Mouse (Mus musculus) effector memory CD4-positive, alpha-beta T cell, adult 7 months (primary cell): ENCODE data around the gene Rnaseh2a. TPM values are rescaled to one million over a fixed set of nuclear protein-coding genes. Genes with fewer than 3 reads are reported as not detected.

Experiments used
- polyA plus RNA-seq: library from polyadenylated mRNA; unstranded; fragments of 100-300 nt; shearing (Covaris generic); gene quantifications from one replicate; pipeline ENCODE4 v1.2.1, GENCODE M21; 2017

The Rnaseh2a gene
- polyA plus RNA-seq, result 47.0 TPM

GRCm38 (mm10) chr8:84969241-84970134 lies at the start of gene Rnaseh2a, which contains the start of the genes Gm49661 and Prdx2:
Gene Rnaseh2a (minus strand): TSS chr8:84969767.
Gene Gm49661 (minus strand): TSS chr8:84969433.
Gene Prdx2 (plus strand): TSS chr8:84969587.

GRCm38 (mm10) chr8:85014431-85014830 lies 44.9 kb upstream of the Rnaseh2a start, which contains the start of gene Best2:
Gene Best2 (minus strand): TSS chr8:85014531.

DNA sequence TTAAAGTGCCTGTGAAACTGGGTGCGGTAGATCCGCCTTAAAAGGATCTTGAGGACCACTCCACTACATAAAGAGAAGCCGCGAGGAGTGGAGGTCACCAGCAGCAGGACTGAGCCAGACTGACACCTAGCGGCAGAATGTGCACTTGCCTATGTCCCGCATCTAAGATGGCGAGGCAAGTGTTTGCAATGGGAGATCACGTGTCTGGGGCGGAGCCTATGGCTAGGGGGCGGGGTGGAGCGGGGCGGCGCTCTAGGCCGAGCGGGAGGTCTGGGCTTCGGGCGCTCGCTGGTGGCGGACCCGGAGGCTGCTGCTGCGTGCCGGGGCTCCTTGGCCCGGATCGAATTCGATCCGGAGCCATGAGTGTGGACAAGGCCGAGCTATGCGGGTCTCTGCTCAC lies 20.8 kb upstream of the Rnaseh2a start, which contains the start of gene Hook2:
TSS of gene Hook2 (plus strand) at position 255 of the 400 bp plus-strand sequence.

GRCm38 (mm10) chr8:84978248-84978940 lies 8.8 kb upstream of the Rnaseh2a start, which contains the start of gene Junb:
Gene Junb (minus strand): TSS chr8:84978718.

GRCm38 (mm10) chr8:84946528-84947240 lies 22.9 kb downstream of the Rnaseh2a start, which contains the start of gene Rtbdn:
Gene Rtbdn (plus strand): TSS chr8:84946991.

DNA sequence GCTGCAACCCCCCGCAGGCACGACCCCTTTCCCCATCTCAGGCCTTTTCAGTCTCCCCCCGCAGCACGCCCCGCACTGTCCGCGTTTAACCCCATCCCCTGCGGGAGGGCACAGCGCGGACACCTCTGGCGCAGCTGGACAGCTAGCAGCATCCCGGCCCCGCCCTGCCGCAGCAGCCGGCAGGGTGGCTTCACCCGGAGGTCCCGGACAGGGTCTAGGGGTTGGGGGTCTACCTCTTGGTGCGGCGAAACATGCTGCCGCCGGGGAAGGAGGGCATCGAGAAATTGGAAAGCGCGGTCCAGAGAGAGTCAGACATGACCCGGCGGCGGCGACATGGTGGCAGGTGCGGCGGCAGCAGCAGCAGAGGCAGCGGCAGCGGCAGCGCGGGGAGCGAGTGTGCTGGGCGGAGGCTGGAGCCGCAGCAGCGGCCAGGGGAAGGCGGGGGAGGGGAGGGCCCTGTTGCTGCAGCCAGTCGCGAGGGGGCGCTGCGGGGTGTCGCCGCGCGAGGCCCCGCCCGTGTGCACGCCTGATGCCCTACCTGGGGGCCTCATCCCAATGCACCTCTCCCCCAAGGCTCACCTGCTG lies 32.5 kb downstream of the Rnaseh2a start, which contains the start of gene Mast1:
TSS of gene Mast1 (minus strand) at position 398 of the 585 bp plus-strand sequence.

DNA sequence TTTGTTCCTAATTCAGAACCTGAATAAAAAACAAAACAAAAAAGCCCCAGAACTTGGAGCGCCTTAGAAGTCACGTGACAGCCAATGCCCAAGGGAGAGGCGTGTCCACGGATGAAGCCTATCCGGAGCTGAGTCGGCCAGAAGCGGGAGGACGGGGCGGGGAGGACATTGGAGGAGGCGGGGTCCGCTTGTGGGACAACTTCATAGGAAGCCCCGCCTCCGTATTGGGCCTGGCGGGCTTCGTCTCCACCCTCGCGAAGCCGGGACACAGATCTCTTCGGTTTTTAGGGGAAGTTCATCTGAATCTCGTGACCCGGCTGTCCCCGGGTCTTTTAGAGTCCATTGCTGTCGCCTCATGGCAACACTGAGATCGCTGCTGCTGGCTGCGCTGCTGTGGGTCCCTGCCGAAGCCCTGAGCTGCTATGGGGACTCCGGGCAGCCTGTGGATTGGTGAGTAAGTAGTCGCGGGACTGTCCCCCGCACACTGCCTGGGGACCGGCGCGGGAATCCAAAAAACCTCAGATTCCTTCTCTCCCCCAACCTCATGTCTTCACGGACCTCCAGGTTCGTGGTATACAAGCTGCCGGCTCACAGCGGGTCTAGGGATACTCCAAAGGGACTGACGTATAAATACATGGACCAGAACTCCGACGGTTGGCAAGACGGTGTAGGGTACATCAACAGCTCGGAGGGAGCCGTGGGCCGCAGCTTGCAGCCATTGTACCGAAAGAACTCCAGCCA lies 61.0 kb downstream of the Rnaseh2a start, which contains the start of gene Dnase2a:
TSS of gene Dnase2a (plus strand) at position 140 of the 741 bp plus-strand sequence.

Other genes with a start within 250 kb of the Rnaseh2a start
- gene G430095P16Rik, start 246.8 kb downstream of the Rnaseh2a start, polyA plus RNA-seq, result 7.6 TPM
- 6.2 TPM for gene Nfix, start 169.4 kb downstream of the Rnaseh2a start, polyA plus RNA-seq
- 2.1 TPM for gene Dand5, start 146.9 kb downstream of the Rnaseh2a start, polyA plus RNA-seq
- gene Gadd45gip1, start 138.2 kb downstream of the Rnaseh2a start, polyA plus RNA-seq, result 23.3 TPM
- 132 TPM for gene Rad23a, start 129.1 kb downstream of the Rnaseh2a start, polyA plus RNA-seq
- gene Calr, start 122.8 kb downstream of the Rnaseh2a start, polyA plus RNA-seq, result 572 TPM
- gene Farsa, start 112.8 kb downstream of the Rnaseh2a start, polyA plus RNA-seq, result 70.0 TPM
- 4.4 TPM for gene Syce2, start 97.7 kb downstream of the Rnaseh2a start, polyA plus RNA-seq
- gene Gcdh, start 75.8 kb downstream of the Rnaseh2a start, polyA plus RNA-seq, result 18.6 TPM
- gene Klf1, start 67.8 kb downstream of the Rnaseh2a start, polyA plus RNA-seq, result not detected
- 7.4 TPM for gene Dnase2a, start 61.2 kb downstream of the Rnaseh2a start, polyA plus RNA-seq
- gene Mast1, start 32.4 kb downstream of the Rnaseh2a start, polyA plus RNA-seq, result 0.50 TPM
- gene Rtbdn, start 22.8 kb downstream of the Rnaseh2a start, polyA plus RNA-seq, result not detected
- not detected for gene Gm49661, start 334 bp downstream of the Rnaseh2a start, polyA plus RNA-seq
- gene Prdx2, start 180 bp downstream of the Rnaseh2a start, polyA plus RNA-seq, result 100 TPM
- 5,448 TPM for gene Junb, start 9.0 kb upstream of the Rnaseh2a start, polyA plus RNA-seq
- 17.0 TPM for gene Hook2, start 20.8 kb upstream of the Rnaseh2a start, polyA plus RNA-seq
- not detected for gene Best2, start 44.8 kb upstream of the Rnaseh2a start, polyA plus RNA-seq
- gene Asna1, start 55.5 kb upstream of the Rnaseh2a start, polyA plus RNA-seq, result 27.0 TPM
- 176 TPM for gene Trir, start 57.1 kb upstream of the Rnaseh2a start, polyA plus RNA-seq
- gene Tnpo2, start 67.1 kb upstream of the Rnaseh2a start, polyA plus RNA-seq, result 27.4 TPM
- gene Fbxw9, start 90.3 kb upstream of the Rnaseh2a start, polyA plus RNA-seq, result 4.4 TPM
- gene Gm5741, start 98.2 kb upstream of the Rnaseh2a start, polyA plus RNA-seq, result not detected
- 89.9 TPM for gene Dhps, start 102.0 kb upstream of the Rnaseh2a start, polyA plus RNA-seq
- 122 TPM for gene Wdr83os, start 111.0 kb upstream of the Rnaseh2a start, polyA plus RNA-seq
- 14.5 TPM for gene Wdr83, start 111.5 kb upstream of the Rnaseh2a start, polyA plus RNA-seq
- 100 TPM for gene Man2b1, start 113.5 kb upstream of the Rnaseh2a start, polyA plus RNA-seq
- not detected for gene Zfp791, start 153.3 kb upstream of the Rnaseh2a start, polyA plus RNA-seq
- 0.27 TPM for gene Cks1brt, start 182.2 kb upstream of the Rnaseh2a start, polyA plus RNA-seq